Mouse (Mus musculus) forebrain, embryonic 15.5 days (tissue): ENCODE data around the gene Arvcf. TPM values are rescaled to one million over a fixed set of nuclear protein-coding genes. Genes with fewer than 3 reads are reported as not detected.
A peak's percentile ranks its signal among the peaks of the same experiment; 100 is the strongest.

Source experiments
- ATAC-seq: fragments of 200-750 bp; cut with Nextera tagmentation; replicated peaks from 2 replicates; pipeline ENCODE4 v1.8.0; 2017; ENCODE audit warnings: mild to moderate bottlenecking, moderate TSS enrichment, moderate library complexity
- H3K27ac ChIP-seq: fragments of 300-500 bp; sonication (generic); replicated peaks from 2 replicates; pipeline ENCODE4 v1.5.1; 2015; ENCODE audit warnings: mild to moderate bottlenecking, inconsistent platforms
- H3K27me3 ChIP-seq: fragments of 300-500 bp; sonication (generic); 2 replicates; pipeline ENCODE4 v1.6.1; 2015; ENCODE audit warnings: inconsistent platforms
- H3K36me3 ChIP-seq: fragments of 300-500 bp; sonication (generic); 2 replicates; pipeline ENCODE4 v1.6.1; 2015; ENCODE audit warnings: mild to moderate bottlenecking, inconsistent platforms
- H3K4me1 ChIP-seq: fragments of 300-500 bp; sonication (generic); 2 replicates; pipeline ENCODE4 v1.6.1; 2015; ENCODE audit warnings: inconsistent platforms
- H3K4me2 ChIP-seq: fragments of 300-500 bp; sonication (generic); replicated peaks from 2 replicates; pipeline ENCODE4 v1.6.1; 2015; ENCODE audit warnings: mild to moderate bottlenecking, inconsistent platforms
- H3K4me3 ChIP-seq: fragments of 300-500 bp; sonication (generic); 2 replicates; pipeline ENCODE4 v1.5.1; 2015; ENCODE audit warnings: mild to moderate bottlenecking, inconsistent platforms
- H3K9ac ChIP-seq: fragments of 300-500 bp; sonication (generic); replicated peaks from 2 replicates; pipeline ENCODE4 v1.6.1; 2015; ENCODE audit warnings: mild to moderate bottlenecking, inconsistent platforms
- H3K9me3 ChIP-seq: fragments of 300-500 bp; sonication (generic); 2 replicates; pipeline ENCODE4 v1.6.1; 2016; ENCODE audit warnings: inconsistent platforms
- WGBS: fragments of 180-500 bp; shearing (Covaris S2); methylation state at CpG from one replicate; pipeline ENCODE4 v1.1.7; 2015; ENCODE audit warnings: mixed read lengths; 5-methylcytosine and 5-hydroxymethylcytosine counted together
- microRNA counts: library from miRNA; unstranded; fragments of <30 nt; microRNA quantifications from one replicate; lab custom pipeline; 2016
- microRNA-seq: library from miRNA; unstranded; fragments of <30 nt; microRNA quantifications from one replicate; pipeline ENCODE4, GENCODE M21; 2016
- polyA plus RNA-seq: library from polyadenylated mRNA; unstranded; fragments of >200 nt; fragmentation: Nextera tagmentation; extraction: Ambion mirVana; gene quantifications from 2 replicates; pipeline ENCODE4 v1.2.1, GENCODE M21; 2015

Gene Arvcf
- polyA plus RNA-seq, 1 experiment from 2014 or later, result 72.0 TPM

GRCm38 (mm10) chr16:18452361-18452862 lies 104.4 kb downstream of the Arvcf start:
- H3K4me1 ChIP-seq, result peaks cover 10% of the 10 kb centered on the region
- H3K4me2 ChIP-seq, result no peak overlapping the region
- H3K4me3 ChIP-seq, result no peak overlapping the region
- no peak overlapping the region for H3K9ac ChIP-seq
- H3K27me3 ChIP-seq, result no peaks in the 10 kb centered on the region
- ATAC-seq, result no peak
- 0 out of 2 replicates have a peak overlapping the region, but pooled peaks have one; percentile 4 for H3K27ac ChIP-seq
- H3K36me3 ChIP-seq, result peaks cover 4% of the 10 kb centered on the region; the same call in 1 of the 2 replicates
- H3K9me3 ChIP-seq, result no peaks in the 10 kb centered on the region
- 71% methylated on average over 8 of the region's 8 CpGs for WGBS

GRCm38 (mm10) chr16:18453846-18454245 lies 105.9 kb downstream of the Arvcf start:
- Histone ChIP-seq H3K4me3 (no peak overlapping the region), H3K27ac (no peak overlapping the region), H3K27me3 (no peaks in the 10 kb centered on the region), H3K9me3 (no peaks in the 10 kb centered on the region), H3K4me1 (peaks cover 10% of the 10 kb centered on the region), H3K9ac (no peak overlapping the region), H3K36me3 (peaks cover 4% of the 10 kb centered on the region; the same call in 1 of the 2 replicates), H3K4me2 (no peak overlapping the region)
- WGBS, result 78% methylated on average over 5 of the region's 5 CpGs
- ATAC-seq, result no peak

GRCm38 (mm10) chr16:18455407-18455806 lies 107.4 kb downstream of the Arvcf start:
- Histone ChIP-seq H3K4me1 (peaks cover 24% of the 10 kb centered on the region), H3K4me3 (no peak overlapping the region), H3K4me2 (no peak overlapping the region), H3K36me3 (peaks cover 4% of the 10 kb centered on the region; the same call in 1 of the 2 replicates), H3K27me3 (no peaks in the 10 kb centered on the region), H3K9ac (no peak overlapping the region), H3K27ac (no peak overlapping the region), H3K9me3 (no peaks in the 10 kb centered on the region)
- 90% methylated on average over 6 of the region's 6 CpGs for WGBS
- ATAC-seq, result no peak

MicroRNAs within 50 kb of the gene (microRNA counts, 519-probe panel; counts per million panel counts)
- microRNA mmu-miR-185 (lab: Ali Mortazavi, UCI), result 3,021 counts per million, percentile 73 among the panel's probes with 10 or more counts

Small RNA genes lying within 50 kb of the gene (microRNA-seq; reads per million reads assigned to microRNA genes)
- gene Gm26219 (not detected), gene Mir185 (432 reads per million, percentile 71 among the genes with 10 or more reads in this experiment)

Other genes starting within 250 kb of the Arvcf start
- gene Rtn4r, start 220.5 kb upstream of the Arvcf start, polyA plus RNA-seq, result 18.1 and 21.9 TPM in 2 replicates
- gene Ccdc188, start 130.3 kb upstream of the Arvcf start, polyA plus RNA-seq, result 0.27 TPM in 1 of 2 replicates, not detected in the other
- 17.9 and 18.9 TPM in 2 replicates for gene Zdhhc8, start 113.0 kb upstream of the Arvcf start, polyA plus RNA-seq
- gene Trmt2a, start 99.5 kb upstream of the Arvcf start, polyA plus RNA-seq, result 114 and 119 TPM in 2 replicates
- gene Ranbp1, start 99.5 kb upstream of the Arvcf start, polyA plus RNA-seq, result 441 and 464 TPM in 2 replicates
- 3.1 and 6.6 TPM in 2 replicates for gene Gm49776, start 89.9 kb upstream of the Arvcf start, polyA plus RNA-seq
- gene Dgcr8, start 58.9 kb upstream of the Arvcf start, polyA plus RNA-seq, result 38.5 and 40.9 TPM in 2 replicates
- 76.5 and 78.1 TPM in 2 replicates for gene Tango2, start 79 bp upstream of the Arvcf start, polyA plus RNA-seq
- 24.2 and 26.3 TPM in 2 replicates for gene Txnrd2, start 78.2 kb downstream of the Arvcf start, polyA plus RNA-seq
- gene Comt, start 78.7 kb downstream of the Arvcf start, polyA plus RNA-seq, result 83.0 and 84.4 TPM in 2 replicates
- gene Gnb1l, start 150.5 kb downstream of the Arvcf start, polyA plus RNA-seq, result 16.0 and 16.4 TPM in 2 replicates
- gene Rtl10, start 150.7 kb downstream of the Arvcf start, polyA plus RNA-seq, result 3.4 and 3.5 TPM in 2 replicates
- gene Tbx1, start 242.5 kb downstream of the Arvcf start, polyA plus RNA-seq, result 0.70 and 0.93 TPM in 2 replicates